Mouse (Mus musculus): ENCODE results near the gene Usp13. TPM values are rescaled to one million over a fixed set of nuclear protein-coding genes. Genes with fewer than 3 reads are reported as not detected.
A peak's percentile ranks its signal among the peaks of the same experiment; 100 is the strongest.

Usp13 gene
- polyA plus RNA-seq, 1 experiment, result 1.2 TPM

GRCm38 (mm10) chr3:32939802-32940501 lies 122.6 kb downstream of the Usp13 start:
- DNase-seq, result no peak
- Histone ChIP-seq H3K27ac (ENCODE audit: insufficient read depth, low read depth, low read length) (no peak overlapping the region), H3K4me3 (ENCODE audit: insufficient read depth, low read depth, low read length) (no peak overlapping the region), H3K27me3 (replicated peaks; ENCODE audit: control insufficient read depth, insufficient read depth, low read length) (no peaks in the 10 kb centered on the region), H3K4me1 (ENCODE audit: control insufficient read depth, insufficient read depth, low read length) (no peaks in the 10 kb centered on the region), H3K36me3 (ENCODE audit: control insufficient read depth, insufficient read depth, low read length) (no peaks in the 10 kb centered on the region)
- TF ChIP-seq POLR2A (IDR thresholded peaks at IDR 0.05; ENCODE audit: low read depth, low read length) (no peak), CTCF (conservative IDR thresholded peaks at IDR 0.05; ENCODE audit: insufficient read depth, insufficient read length, low read depth, low read length) (no peak)
- 46% methylated on average over 8 of the region's 8 CpGs for WGBS

DNA sequence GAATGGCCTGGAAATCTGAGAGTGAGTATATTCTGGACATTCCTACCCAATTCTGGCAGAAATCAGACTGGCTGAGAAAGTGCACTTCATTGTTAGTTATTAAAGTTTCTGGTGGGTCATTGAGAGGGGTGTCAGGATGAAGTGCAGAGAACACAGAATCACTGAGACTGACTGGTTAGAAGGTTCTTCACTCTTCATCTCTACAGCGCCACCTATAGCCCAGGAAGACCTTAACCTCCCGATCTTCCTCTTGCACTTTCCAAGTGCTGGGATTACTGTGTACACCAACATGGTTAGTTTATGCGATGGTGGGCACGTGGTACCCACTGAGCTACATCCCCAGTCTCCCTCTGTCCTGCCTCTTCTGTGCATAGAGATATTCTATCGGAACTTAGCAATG lies 130.1 kb downstream of the Usp13 start:
- H3K4me3 ChIP-seq (ENCODE audit: insufficient read depth, low read depth, low read length), result no peak overlapping the region
- WGBS, result 90% methylated on average over 5 of the region's 5 CpGs

GRCm38 (mm10) chr3:32951382-32951781 lies 134.0 kb downstream of the Usp13 start:
- Histone ChIP-seq H3K27me3 (replicated peaks; ENCODE audit: control insufficient read depth, insufficient read depth, low read length) (no peaks in the 10 kb centered on the region), H3K4me3 (ENCODE audit: insufficient read depth, low read depth, low read length) (no peak overlapping the region), H3K27ac (ENCODE audit: insufficient read depth, low read depth, low read length) (no peak overlapping the region), H3K36me3 (ENCODE audit: control insufficient read depth, insufficient read depth, low read length) (no peaks in the 10 kb centered on the region), H3K4me1 (ENCODE audit: control insufficient read depth, insufficient read depth, low read length) (no peaks in the 10 kb centered on the region)
- WGBS, result 0% methylated on average over 1 of the region's 1 CpGs
- TF ChIP-seq POLR2A (IDR thresholded peaks at IDR 0.05; ENCODE audit: low read depth, low read length), result no peak
- TF ChIP-seq CTCF (conservative IDR thresholded peaks at IDR 0.05; ENCODE audit: insufficient read depth, insufficient read length, low read depth, low read length), result no peak
- DNase-seq, result no peak

More for the DNA sequence above, 130.1 kb downstream of the Usp13 start:
- no peak overlapping the region for H3K27ac ChIP-seq (ENCODE audit: insufficient read depth, low read depth, low read length)
- no peaks in the 10 kb centered on the region for H3K27me3 ChIP-seq (replicated peaks; ENCODE audit: control insufficient read depth, insufficient read depth, low read length)
- no peaks in the 10 kb centered on the region for H3K4me1 ChIP-seq (ENCODE audit: control insufficient read depth, insufficient read depth, low read length)
- TF ChIP-seq POLR2A (IDR thresholded peaks at IDR 0.05; ENCODE audit: low read depth, low read length) (no peak), CTCF (conservative IDR thresholded peaks at IDR 0.05; ENCODE audit: insufficient read depth, insufficient read length, low read depth, low read length) (no peak)
- H3K36me3 ChIP-seq (ENCODE audit: control insufficient read depth, insufficient read depth, low read length), result no peaks in the 10 kb centered on the region
- no peak for DNase-seq

DNA sequence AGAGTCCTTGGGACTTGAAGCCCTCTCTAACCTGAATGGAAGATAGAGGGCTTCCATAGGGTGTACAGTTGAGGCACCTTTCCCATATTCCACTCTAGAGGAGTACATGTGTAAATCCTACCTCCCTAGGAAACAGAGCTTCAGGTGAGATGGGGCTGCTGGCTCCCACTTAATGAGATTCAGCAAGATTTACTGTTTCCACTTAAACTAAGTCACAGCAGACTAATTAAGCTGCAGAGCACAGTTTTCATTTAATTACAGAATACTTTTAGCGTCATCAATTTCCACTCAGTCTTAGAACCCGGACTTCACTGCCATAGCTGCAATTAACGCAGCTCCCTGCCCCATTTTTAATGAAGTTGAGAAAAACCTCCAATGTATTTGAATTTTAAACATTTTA lies 144.1 kb downstream of the Usp13 start:
- DNase-seq, result no peak
- Histone ChIP-seq H3K36me3 (ENCODE audit: control insufficient read depth, insufficient read depth, low read length) (no peaks in the 10 kb centered on the region), H3K4me1 (ENCODE audit: control insufficient read depth, insufficient read depth, low read length) (no peaks in the 10 kb centered on the region), H3K4me3 (ENCODE audit: insufficient read depth, low read depth, low read length) (no peak overlapping the region), H3K27me3 (replicated peaks; ENCODE audit: control insufficient read depth, insufficient read depth, low read length) (no peaks in the 10 kb centered on the region), H3K27ac (ENCODE audit: insufficient read depth, low read depth, low read length) (no peak overlapping the region)
- WGBS, result 41% methylated on average over 3 of the region's 3 CpGs
- TF ChIP-seq POLR2A (IDR thresholded peaks at IDR 0.05; ENCODE audit: low read depth, low read length) (no peak), CTCF (conservative IDR thresholded peaks at IDR 0.05; ENCODE audit: insufficient read depth, insufficient read length, low read depth, low read length) (no peak)

GRCm38 (mm10) chr3:32965528-32965927 lies 148.2 kb downstream of the Usp13 start:
- no peak overlapping the region for H3K27ac ChIP-seq (ENCODE audit: insufficient read depth, low read depth, low read length)
- no peaks in the 10 kb centered on the region for H3K4me1 ChIP-seq (ENCODE audit: control insufficient read depth, insufficient read depth, low read length)
- TF ChIP-seq CTCF (conservative IDR thresholded peaks at IDR 0.05; ENCODE audit: insufficient read depth, insufficient read length, low read depth, low read length) (no peak), POLR2A (IDR thresholded peaks at IDR 0.05; ENCODE audit: low read depth, low read length) (no peak)
- DNase-seq, result peak; percentile 7
- H3K27me3 ChIP-seq (replicated peaks; ENCODE audit: control insufficient read depth, insufficient read depth, low read length), result no peaks in the 10 kb centered on the region
- H3K36me3 ChIP-seq (ENCODE audit: control insufficient read depth, insufficient read depth, low read length), result no peaks in the 10 kb centered on the region
- WGBS, result 1% methylated on average over 2 of the region's 2 CpGs
- H3K4me3 ChIP-seq (ENCODE audit: insufficient read depth, low read depth, low read length), result no peak overlapping the region

DNA sequence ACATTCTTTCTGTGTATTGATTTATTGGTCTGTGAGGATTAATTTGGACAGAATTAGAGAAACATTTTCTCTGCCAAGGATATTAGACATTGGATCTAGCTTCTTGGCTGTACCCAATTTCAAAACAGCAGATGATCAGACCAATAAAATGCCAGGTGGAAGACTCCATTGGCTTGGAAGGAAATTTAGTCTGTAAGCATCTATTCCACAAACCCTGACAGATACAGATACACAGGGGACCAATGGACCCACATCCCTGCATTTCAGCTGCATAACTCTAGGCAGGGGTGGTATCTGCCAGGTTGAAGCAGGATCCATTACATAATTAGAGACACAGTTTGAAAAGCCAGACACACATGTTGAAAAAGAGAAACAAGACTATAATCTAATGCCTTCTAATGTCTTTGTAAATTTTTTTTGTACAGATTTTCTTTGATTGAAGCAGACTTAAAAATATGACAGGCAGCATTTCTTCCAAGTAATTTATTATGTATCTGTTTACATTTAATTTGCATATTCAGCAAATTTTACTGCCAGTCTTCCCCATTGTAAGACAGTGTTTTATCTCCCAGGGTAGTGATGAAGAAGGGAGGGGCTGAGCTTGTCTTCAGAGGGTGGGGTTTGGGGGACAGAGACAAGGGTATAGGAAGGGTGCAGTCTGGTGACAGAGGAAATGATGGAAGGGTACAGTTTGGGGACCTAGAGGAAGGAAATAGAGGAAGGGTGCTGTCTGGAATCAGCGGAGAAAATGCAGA lies 151.5 kb downstream of the Usp13 start:
- Histone ChIP-seq H3K4me1 (ENCODE audit: control insufficient read depth, insufficient read depth, low read length) (no peaks in the 10 kb centered on the region), H3K36me3 (ENCODE audit: control insufficient read depth, insufficient read depth, low read length) (no peaks in the 10 kb centered on the region), H3K27me3 (replicated peaks; ENCODE audit: control insufficient read depth, insufficient read depth, low read length) (no peaks in the 10 kb centered on the region), H3K27ac (ENCODE audit: insufficient read depth, low read depth, low read length) (no peak overlapping the region), H3K4me3 (ENCODE audit: insufficient read depth, low read depth, low read length) (no peak overlapping the region)
- WGBS, result 81% methylated on average over 1 of the region's 1 CpGs
- no peak for DNase-seq
- TF ChIP-seq POLR2A (IDR thresholded peaks at IDR 0.05; ENCODE audit: low read depth, low read length), result no peak
- no peak for TF ChIP-seq CTCF (conservative IDR thresholded peaks at IDR 0.05; ENCODE audit: insufficient read depth, insufficient read length, low read depth, low read length)

DNA sequence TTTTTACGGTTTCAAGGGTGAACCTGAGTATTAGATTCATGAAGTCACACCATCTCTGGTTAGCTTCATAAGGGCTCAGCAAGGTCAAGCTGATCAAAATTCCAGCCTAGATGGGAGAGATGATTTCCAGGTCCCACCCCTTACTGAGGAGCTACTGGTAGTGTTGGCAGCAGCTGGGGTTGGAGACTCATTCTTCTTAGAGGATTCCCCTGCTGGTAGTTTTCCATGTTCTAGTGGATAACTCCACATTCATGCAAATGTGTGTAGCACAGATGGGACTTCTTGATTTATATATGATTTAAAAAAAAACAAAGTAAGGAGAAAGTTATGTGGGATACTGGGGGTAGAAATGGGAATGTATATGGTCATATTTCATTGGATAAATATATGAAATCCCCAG lies 152.9 kb downstream of the Usp13 start:
- 100% methylated on average over 1 of the region's 1 CpGs for WGBS

More for the DNA sequence above, 152.9 kb downstream of the Usp13 start:
- H3K4me1 ChIP-seq (ENCODE audit: control insufficient read depth, insufficient read depth, low read length), result no peaks in the 10 kb centered on the region
- no peak overlapping the region for H3K4me3 ChIP-seq (ENCODE audit: insufficient read depth, low read depth, low read length)
- no peak for TF ChIP-seq POLR2A (IDR thresholded peaks at IDR 0.05; ENCODE audit: low read depth, low read length)
- TF ChIP-seq CTCF (conservative IDR thresholded peaks at IDR 0.05; ENCODE audit: insufficient read depth, insufficient read length, low read depth, low read length), result no peak
- H3K27me3 ChIP-seq (replicated peaks; ENCODE audit: control insufficient read depth, insufficient read depth, low read length), result no peaks in the 10 kb centered on the region
- no peak for DNase-seq
- no peak overlapping the region for H3K27ac ChIP-seq (ENCODE audit: insufficient read depth, low read depth, low read length)
- H3K36me3 ChIP-seq (ENCODE audit: control insufficient read depth, insufficient read depth, low read length), result no peaks in the 10 kb centered on the region

All from kidney, adult 2 months (tissue).